Mouse (Mus musculus) adrenal gland, adult (tissue): ENCODE results near the gene Traf5.

Experiments
- DNase-seq, 2 experiments: peaks; one replicate each; pipeline ENCODE4 v3.0.0; 2022 to 2023; ENCODE audit warnings: low spot score in 1 of 2; ENCODE audit not compliant: inconsistent age in 2 of 2

The Traf5 gene

GRCm38 (mm10) chr1:191977187-191977586, 115.2 kb downstream of the Traf5 start, which contains the start of gene Rd3:
Gene Rd3 (plus strand): TSS chr1:191977370.
- peak in 1 of 2 experiments; percentile 63 for DNase-seq

DNA sequence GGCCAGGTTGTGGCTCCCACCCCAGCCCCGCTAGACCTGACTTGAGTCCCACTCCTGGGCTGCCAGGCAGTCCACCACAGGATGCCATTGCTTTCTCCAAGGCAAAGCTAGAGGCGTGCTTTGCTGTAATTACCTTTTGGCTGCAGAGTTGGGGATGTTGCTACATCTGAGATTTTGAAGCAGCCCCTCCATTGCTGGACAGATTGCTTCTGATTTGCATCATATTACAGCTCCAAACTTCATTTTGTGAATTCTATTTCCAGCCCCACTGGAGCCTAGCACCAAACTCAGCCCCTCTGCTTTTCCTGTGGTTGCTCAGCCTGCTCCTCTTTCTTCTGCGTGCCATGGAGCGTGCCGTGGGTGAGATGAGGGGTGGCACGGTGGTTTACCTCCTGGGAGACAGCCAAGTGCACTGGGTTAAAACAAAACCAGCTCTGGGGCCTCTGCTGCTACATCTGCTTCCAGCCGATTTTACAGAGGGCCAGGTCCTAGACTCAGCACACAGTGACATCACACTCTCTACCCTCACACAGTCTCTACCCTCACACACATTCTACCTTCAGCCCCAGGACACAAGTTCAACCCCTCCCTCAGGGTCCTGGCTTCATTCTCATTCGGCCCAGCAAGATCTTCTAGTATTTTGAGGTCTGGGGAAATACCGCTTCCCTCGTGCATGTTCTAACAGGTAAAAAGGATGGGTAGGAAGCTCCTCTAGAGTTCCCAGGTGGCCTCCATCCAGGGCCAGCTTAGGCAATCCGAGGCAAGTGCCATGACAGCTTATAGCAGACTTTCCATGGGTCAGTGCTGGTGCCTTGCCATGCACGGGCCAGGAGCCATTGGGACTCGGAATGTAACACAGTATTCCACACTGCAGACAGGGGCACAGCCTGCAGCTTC, 117.6 kb downstream of the Traf5 start:
- no peak for DNase-seq

GRCm38 (mm10) chr1:191969939-191970338, 122.4 kb downstream of the Traf5 start:
- no peak for DNase-seq

DNA sequence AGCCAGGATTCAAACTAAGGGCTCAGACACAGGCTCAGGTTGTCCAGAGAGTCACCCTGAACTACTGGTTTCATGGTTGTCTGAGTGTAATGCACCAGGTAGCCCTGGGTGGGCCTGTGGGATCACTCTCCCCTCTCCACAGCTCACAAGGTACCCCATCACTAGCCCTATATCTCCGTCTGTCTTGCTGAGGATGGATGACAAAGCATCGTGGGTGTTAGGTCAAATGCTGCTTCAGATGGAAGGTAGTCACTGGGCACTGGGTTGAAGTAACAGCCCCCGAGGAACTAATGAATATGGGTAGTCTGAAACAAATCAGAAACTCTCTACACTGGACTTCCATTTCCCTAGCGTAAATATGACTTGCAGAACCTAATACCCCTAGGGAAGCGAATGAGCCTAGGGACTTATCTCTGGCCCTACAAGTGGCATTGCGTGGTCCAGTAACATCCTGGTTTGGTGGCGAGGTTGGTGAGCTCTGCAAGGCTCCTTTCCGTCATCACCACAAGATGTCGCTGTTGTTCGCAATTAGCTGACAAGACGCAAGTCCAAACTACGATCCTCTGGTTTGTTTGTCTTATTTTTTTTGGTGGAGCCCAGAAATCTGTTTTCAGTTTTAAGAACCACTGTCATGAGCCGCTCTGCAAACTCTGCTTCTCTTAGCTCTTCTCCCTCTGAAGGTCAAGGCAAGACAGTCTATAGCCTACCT, 127.4 kb downstream of the Traf5 start:
- DNase-seq, result peak; percentile 75 to 92

- DNase-seq, result peak; percentile 80 to 93
Observed at GRCm38 (mm10) chr1:191963948-191964772, 128.2 kb downstream of the Traf5 start.

DNA sequence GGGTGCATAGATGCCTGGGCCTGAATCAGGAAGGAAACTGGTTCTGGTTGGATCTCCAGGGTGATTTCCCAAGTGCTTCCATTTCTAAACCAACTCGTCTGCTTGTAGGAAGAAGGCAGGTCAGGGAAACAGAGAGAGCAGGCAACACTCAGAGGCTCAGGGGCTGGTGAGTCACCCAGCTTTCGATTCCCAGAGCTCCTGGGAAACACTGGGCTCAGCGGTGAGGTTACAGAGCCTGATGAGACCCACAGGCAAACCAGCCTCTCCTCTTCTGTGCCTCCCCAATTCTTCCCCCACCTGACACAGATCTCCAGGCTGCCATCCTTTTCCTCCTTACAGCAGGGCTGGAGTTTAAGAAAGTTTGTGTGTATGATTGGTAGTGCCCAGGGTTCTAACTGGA, 128.9 kb downstream of the Traf5 start:
- DNase-seq, result peak in 1 of 2 experiments; percentile 49

DNA sequence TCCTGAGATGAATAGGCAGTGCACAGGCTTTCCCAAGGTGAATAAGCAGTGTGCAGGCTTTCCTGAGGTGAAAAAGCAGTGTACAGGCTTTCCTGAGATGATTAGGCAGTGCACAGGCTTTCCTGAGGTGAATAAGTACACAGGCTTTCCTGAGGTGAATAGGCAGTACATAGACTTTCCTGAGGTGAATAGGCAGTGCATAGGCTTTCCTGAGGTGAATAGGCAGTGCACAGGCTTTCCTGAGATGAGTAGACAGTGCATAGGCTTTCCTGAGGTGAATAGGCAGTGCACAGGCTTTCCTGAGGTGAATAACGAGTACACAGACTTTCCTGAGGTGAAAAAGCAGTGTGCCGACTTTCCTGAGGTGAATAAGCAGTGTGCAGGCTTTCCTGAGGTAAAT, 131.4 kb downstream of the Traf5 start:
- no peak for DNase-seq

DNA sequence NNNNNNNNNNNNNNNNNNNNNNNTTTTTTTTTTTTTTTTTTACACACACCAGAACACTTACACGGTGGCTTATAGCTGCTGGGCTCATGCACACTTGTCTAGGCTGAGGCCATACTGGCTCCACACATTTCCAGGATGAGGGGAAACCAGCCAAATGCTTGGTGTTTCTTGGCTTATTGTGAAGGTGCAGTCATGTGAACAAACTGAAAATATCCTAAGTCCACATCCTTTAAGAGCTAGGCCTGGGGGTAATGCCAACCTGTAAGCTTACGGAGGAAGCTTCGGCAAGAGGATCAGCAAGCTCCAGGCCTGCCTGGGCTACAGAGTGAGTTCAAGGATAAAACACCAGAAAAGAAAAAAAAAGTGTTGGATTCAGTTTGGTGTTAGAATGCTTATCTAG, 135.0 kb downstream of the Traf5 start:
- DNase-seq, result no peak

- no peak for DNase-seq
Observed at GRCm38 (mm10) chr1:191956871-191957270, 135.5 kb downstream of the Traf5 start.

DNA sequence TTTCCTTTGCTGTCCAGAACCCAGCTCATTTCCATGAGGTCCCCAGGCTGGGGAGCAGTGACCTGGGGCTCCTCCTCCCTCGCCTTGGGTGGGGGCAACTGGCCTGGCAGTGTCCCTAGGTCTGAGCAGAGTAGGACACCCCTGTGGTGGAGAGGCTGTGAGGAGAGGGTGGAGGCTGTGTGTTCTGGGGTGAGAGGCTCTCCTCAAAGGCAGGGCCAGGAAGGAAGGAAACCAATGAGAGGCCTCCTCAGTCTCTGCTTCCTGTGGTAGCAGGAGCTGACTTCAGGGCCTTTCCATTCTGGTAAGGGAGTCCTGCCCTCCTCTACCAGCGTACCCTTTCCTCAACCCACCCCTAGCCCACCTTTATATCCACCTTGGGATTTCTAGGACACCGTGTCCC, 136.1 kb downstream of the Traf5 start:
- DNase-seq, result peak in 1 of 2 experiments; percentile 44

GRCm38 (mm10) chr1:191955101-191955500, 137.3 kb downstream of the Traf5 start:
- peak; percentile 33 to 64 for DNase-seq

DNA sequence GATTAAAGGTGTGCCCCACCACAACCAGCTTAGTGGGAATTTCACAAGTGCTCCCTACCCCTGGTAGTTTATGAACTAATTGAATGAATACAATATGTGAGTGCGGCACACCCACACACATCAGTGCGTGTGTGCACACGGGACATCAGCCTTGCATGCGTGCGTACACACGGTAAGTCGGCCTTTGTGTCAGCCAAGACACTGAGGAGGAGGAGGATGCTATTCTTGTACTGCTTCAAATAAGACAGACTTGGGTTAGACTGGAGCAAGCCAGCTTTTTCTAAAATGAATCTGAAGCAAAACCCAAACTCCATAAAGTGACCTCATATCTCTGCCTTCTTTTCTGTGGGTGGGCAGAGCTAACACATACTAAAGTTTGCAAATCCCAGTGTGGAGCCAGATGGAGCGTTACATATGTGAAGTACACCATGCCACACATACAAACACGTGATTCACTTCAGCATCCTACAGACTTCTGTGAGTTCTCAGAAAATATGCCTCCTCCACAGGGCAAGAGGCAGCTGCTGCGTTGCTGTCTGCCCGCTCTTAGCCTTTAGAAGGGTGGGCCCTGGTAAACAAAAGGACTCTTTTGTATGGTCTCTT, 139.5 kb downstream of the Traf5 start:
- no peak for DNase-seq

DNA sequence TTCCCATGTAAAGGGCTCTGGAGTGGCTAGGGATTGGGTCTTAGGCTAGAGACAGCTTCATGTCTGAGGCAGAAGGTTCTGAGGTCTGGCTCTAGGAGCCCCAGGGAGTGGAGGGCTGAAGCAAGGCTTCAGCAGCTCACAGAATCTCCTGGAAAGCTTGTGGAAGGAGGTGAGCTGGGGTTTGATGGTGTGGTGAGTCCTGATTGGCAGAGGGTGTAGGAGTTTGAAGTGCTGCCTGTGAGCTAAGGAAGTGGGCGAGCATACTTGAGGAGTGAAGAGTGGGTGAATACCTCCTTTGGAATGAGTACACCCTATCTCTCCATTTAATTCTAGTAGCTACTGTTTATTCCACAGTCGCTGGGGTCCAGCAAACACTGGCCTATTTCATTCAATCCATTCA, 141.7 kb downstream of the Traf5 start:
- DNase-seq, result no peak

DNA sequence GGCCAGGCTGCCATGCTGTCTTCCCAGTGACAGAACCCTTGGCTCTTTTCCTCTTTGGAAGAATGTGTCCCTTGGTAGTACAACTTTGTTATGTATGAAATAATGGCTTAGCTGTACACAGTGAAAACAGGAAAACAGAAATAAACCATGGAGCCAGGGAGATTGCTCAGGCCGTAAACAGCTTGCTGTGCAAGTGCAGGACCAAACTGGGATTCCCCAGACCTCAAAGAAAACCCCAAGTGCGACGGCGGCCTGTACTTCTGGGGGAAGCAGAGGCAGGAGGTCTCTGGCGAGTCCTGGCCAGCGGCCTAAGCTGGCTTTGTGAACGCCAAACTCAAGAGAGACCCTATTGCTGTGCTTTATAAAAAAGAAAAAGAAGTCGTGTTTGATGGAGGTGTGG, 143.8 kb downstream of the Traf5 start:
- no peak for DNase-seq

- DNase-seq, result no peak
Observed at GRCm38 (mm10) chr1:191947796-191948195, 144.6 kb downstream of the Traf5 start.
